Mouse (Mus musculus) heart, embryonic 13.5 days (tissue): ENCODE measurements at regions not wholly inside any gene's neighbourhood (a gene's known extent, or its start where the extent isn't known, plus 50 kb on each side); places are given as distances from the start of the nearest gene placed in this dataset.

Experiments
- ATAC-seq: fragments of 200-750 bp; cut with Nextera tagmentation; 2 replicates; pipeline ENCODE4 v1.8.0; 2017; ENCODE audit warnings: moderate TSS enrichment; ENCODE audit not compliant: insufficient number of reproducible peaks, low FRiP score, low TSS enrichment; ENCODE audit errors: extremely low read depth
- H3K27ac ChIP-seq: fragments of 300-500 bp; sonication (generic); replicated peaks from 2 replicates; pipeline ENCODE4 v1.5.1; 2015; ENCODE audit warnings: moderate library complexity, mild to moderate bottlenecking, inconsistent platforms
- H3K27me3 ChIP-seq: fragments of 300-500 bp; sonication (generic); replicated peaks from 2 replicates; pipeline ENCODE4 v1.6.1; 2015; ENCODE audit warnings: mild to moderate bottlenecking, inconsistent platforms
- H3K36me3 ChIP-seq: fragments of 300-500 bp; sonication (generic); 2 replicates; pipeline ENCODE4 v1.6.1; 2015; ENCODE audit warnings: mild to moderate bottlenecking, inconsistent platforms
- H3K4me1 ChIP-seq: fragments of 300-500 bp; sonication (generic); 2 replicates; pipeline ENCODE4 v1.6.1; 2015; ENCODE audit warnings: inconsistent platforms
- H3K4me2 ChIP-seq: fragments of 300-500 bp; sonication (generic); 2 replicates; pipeline ENCODE4 v1.6.1; 2015; ENCODE audit warnings: inconsistent platforms, mild to moderate bottlenecking, moderate library complexity
- H3K4me3 ChIP-seq: fragments of 300-500 bp; sonication (generic); 2 replicates; pipeline ENCODE4 v1.5.1; 2015; ENCODE audit warnings: moderate library complexity, mild to moderate bottlenecking, inconsistent platforms
- H3K9ac ChIP-seq: fragments of 300-500 bp; sonication (generic); 2 replicates; pipeline ENCODE4 v1.6.1; 2015; ENCODE audit warnings: inconsistent platforms, mild to moderate bottlenecking, moderate library complexity
- H3K9me3 ChIP-seq: fragments of 300-500 bp; sonication (generic); 2 replicates; pipeline ENCODE4 v1.6.1; 2016; ENCODE audit warnings: inconsistent platforms
- WGBS: fragments of 180-500 bp; shearing (Covaris S2); methylation state at CpG from one replicate; pipeline ENCODE4 v1.1.7; 2015; ENCODE audit warnings: mixed read lengths; 5-methylcytosine and 5-hydroxymethylcytosine counted together

- WGBS, result 70% methylated on average over 7 of the region's 7 CpGs
Measured at GRCm38 (mm10) chr5:51922494-51922893, 267.8 kb downstream of the Dhx15 start.

GRCm38 (mm10) chr5:51917812-51918448, 272.4 kb downstream of the Dhx15 start:
- Histone ChIP-seq H3K36me3 (no peaks in the 10 kb centered on the region), H3K27ac (peak overlapping the region; percentile 84), H3K27me3 (no peaks in the 10 kb centered on the region), H3K9me3 (no peaks in the 10 kb centered on the region), H3K4me2 (peak overlapping the region; percentile 27), H3K9ac (no peak overlapping the region), H3K4me1 (peaks cover 22% of the 10 kb centered on the region), H3K4me3 (no peak overlapping the region)
- no peak; the same call in 1 of the 2 replicates for ATAC-seq
- WGBS, result 9% methylated on average over 4 of the region's 4 CpGs

More at GRCm38 (mm10) chr5:51922494-51922893, 267.8 kb downstream of the Dhx15 start:
- H3K27ac ChIP-seq, result no peak overlapping the region
- H3K9me3 ChIP-seq, result no peaks in the 10 kb centered on the region
- H3K4me2 ChIP-seq, result 0 out of 2 replicates have a peak overlapping the region, but pooled peaks have one; percentile 22
- no peak for ATAC-seq
- H3K9ac ChIP-seq, result 0 out of 2 replicates have a peak overlapping the region, but pooled peaks have one; percentile 19
- no peaks in the 10 kb centered on the region for H3K27me3 ChIP-seq
- no peak overlapping the region for H3K4me3 ChIP-seq
- no peaks in the 10 kb centered on the region for H3K36me3 ChIP-seq
- peaks cover 25% of the 10 kb centered on the region for H3K4me1 ChIP-seq

DNA sequence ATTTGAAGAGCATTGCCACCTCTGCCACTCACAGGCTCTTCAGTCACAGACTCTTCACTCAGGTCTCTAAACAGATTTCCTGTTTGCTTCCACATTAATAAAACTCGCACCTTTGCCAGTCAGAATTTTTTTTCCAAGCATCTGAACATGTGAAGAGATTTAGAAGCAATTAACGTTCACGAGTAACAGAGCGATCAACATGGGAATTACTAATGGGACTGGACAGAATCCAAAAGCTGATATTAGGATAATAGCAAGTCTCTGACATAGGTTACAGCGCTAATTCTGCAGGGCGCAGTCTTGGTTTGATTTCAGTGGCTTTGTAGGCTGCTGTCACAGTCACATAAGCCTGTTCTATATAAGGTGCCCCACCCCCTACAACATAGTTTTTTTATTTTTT, 275.6 kb downstream of the Dhx15 start:
- H3K4me1 ChIP-seq, result peaks cover 18% of the 10 kb centered on the region
- WGBS, result 74% methylated on average over 6 of the region's 6 CpGs
- H3K9me3 ChIP-seq, result no peaks in the 10 kb centered on the region
- no peak overlapping the region for H3K4me3 ChIP-seq
- no peak overlapping the region for H3K4me2 ChIP-seq
- H3K27me3 ChIP-seq, result no peaks in the 10 kb centered on the region
- no peaks in the 10 kb centered on the region for H3K36me3 ChIP-seq
- no peak overlapping the region for H3K9ac ChIP-seq
- H3K27ac ChIP-seq, result no peak overlapping the region
- no peak for ATAC-seq

DNA sequence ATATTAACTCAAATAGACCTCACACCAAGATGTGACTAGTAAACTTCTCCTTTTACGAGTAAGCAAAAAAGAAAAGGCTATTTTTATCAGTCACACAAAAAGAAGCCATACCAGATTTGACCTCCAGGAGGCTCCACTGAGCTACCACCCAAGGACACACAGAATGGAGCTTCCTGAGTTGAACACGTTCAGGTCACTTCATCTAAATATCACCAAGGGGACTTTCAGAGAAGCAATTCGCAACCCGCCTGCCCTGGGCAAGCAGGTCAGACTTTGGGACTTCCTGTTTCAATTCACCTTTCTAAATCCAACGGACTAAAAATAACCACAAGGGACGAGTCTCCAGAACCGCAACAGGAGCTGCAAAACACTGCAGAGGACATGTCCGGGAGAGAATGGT, 281.5 kb downstream of the Dhx15 start:
- H3K27me3 ChIP-seq, result no peaks in the 10 kb centered on the region
- WGBS, result 46% methylated on average over 8 of the region's 8 CpGs
- no peak overlapping the region for H3K4me3 ChIP-seq

GRCm38 (mm10) chr5:51906315-51907109, 283.8 kb downstream of the Dhx15 start:
- H3K4me3 ChIP-seq, result no peak overlapping the region
- peaks cover 31% of the 10 kb centered on the region for H3K4me1 ChIP-seq
- no peaks in the 10 kb centered on the region for H3K9me3 ChIP-seq
- H3K27me3 ChIP-seq, result no peaks in the 10 kb centered on the region
- H3K36me3 ChIP-seq, result no peaks in the 10 kb centered on the region
- H3K9ac ChIP-seq, result no peak overlapping the region
- H3K4me2 ChIP-seq, result no peak overlapping the region
- no peak overlapping the region for H3K27ac ChIP-seq
- ATAC-seq, result no peak
- WGBS, result 61% methylated on average over 9 of the region's 9 CpGs

More for the DNA sequence above, 281.5 kb downstream of the Dhx15 start:
- Histone ChIP-seq H3K27ac (0 out of 2 replicates have a peak overlapping the region, but pooled peaks have one; percentile 9), H3K9ac (no peak overlapping the region), H3K9me3 (no peaks in the 10 kb centered on the region), H3K4me1 (peaks cover 19% of the 10 kb centered on the region), H3K36me3 (no peaks in the 10 kb centered on the region), H3K4me2 (peak overlapping the region; percentile 13; the same call in 1 of the 2 replicates)
- ATAC-seq, result no peak

GRCm38 (mm10) chr5:51894159-51894558, 296.2 kb downstream of the Dhx15 start:
- Histone ChIP-seq H3K27me3 (no peaks in the 10 kb centered on the region), H3K36me3 (no peaks in the 10 kb centered on the region), H3K4me2 (no peak overlapping the region), H3K9me3 (no peaks in the 10 kb centered on the region), H3K4me3 (no peak overlapping the region), H3K27ac (no peak overlapping the region), H3K9ac (no peak overlapping the region), H3K4me1 (peaks cover 23% of the 10 kb centered on the region)
- no peak for ATAC-seq
- WGBS, result 66% methylated on average over 8 of the region's 8 CpGs

GRCm38 (mm10) chr5:51891341-51891740, 299.0 kb downstream of the Dhx15 start:
- no peaks in the 10 kb centered on the region for H3K36me3 ChIP-seq
- H3K9ac ChIP-seq, result no peak overlapping the region
- H3K27me3 ChIP-seq, result no peaks in the 10 kb centered on the region
- H3K27ac ChIP-seq, result no peak overlapping the region
- H3K4me3 ChIP-seq, result no peak overlapping the region
- no peaks in the 10 kb centered on the region for H3K9me3 ChIP-seq
- 76% methylated on average over 4 of the region's 4 CpGs for WGBS
- ATAC-seq, result no peak
- peaks cover 5% of the 10 kb centered on the region; the same call in 1 of the 2 replicates for H3K4me1 ChIP-seq
- H3K4me2 ChIP-seq, result no peak overlapping the region

GRCm38 (mm10) chr5:51888404-51888803, 301.9 kb downstream of the Dhx15 start:
- no peaks in the 10 kb centered on the region for H3K27me3 ChIP-seq
- H3K4me2 ChIP-seq, result no peak overlapping the region
- ATAC-seq, result no peak
- H3K9me3 ChIP-seq, result no peaks in the 10 kb centered on the region
- no peak overlapping the region for H3K4me3 ChIP-seq
- no peak overlapping the region for H3K27ac ChIP-seq
- no peaks in the 10 kb centered on the region for H3K36me3 ChIP-seq
- no peaks in the 10 kb centered on the region for H3K4me1 ChIP-seq
- 68% methylated on average over 7 of the region's 7 CpGs for WGBS
- no peak overlapping the region for H3K9ac ChIP-seq

DNA sequence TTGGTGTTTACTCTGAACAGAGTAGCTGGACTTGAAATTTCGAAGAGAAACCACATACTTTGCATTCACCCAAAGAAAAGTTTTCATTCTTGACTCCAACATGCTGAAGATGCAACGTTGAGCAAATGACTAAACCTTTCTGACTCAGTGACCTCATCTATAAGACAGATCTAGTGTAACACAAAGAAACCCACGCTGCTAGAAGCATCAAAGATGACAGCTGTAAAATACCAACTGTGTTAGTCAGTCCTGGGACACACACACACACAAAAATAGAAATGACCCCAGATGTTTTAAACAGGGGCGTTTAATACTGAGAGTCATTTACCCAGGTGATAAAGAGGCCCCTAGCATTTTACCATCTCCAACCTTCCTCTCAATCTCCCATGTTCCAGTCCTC, 307.7 kb downstream of the Dhx15 start:
- no peak overlapping the region for H3K4me3 ChIP-seq
- H3K27ac ChIP-seq, result no peak overlapping the region
- no peaks in the 10 kb centered on the region for H3K36me3 ChIP-seq
- no peaks in the 10 kb centered on the region for H3K4me1 ChIP-seq
- H3K4me2 ChIP-seq, result no peak overlapping the region
- 52% methylated on average over 4 of the region's 4 CpGs for WGBS
- H3K27me3 ChIP-seq, result no peaks in the 10 kb centered on the region
- H3K9me3 ChIP-seq, result no peaks in the 10 kb centered on the region
- no peak for ATAC-seq
- no peak overlapping the region for H3K9ac ChIP-seq

DNA sequence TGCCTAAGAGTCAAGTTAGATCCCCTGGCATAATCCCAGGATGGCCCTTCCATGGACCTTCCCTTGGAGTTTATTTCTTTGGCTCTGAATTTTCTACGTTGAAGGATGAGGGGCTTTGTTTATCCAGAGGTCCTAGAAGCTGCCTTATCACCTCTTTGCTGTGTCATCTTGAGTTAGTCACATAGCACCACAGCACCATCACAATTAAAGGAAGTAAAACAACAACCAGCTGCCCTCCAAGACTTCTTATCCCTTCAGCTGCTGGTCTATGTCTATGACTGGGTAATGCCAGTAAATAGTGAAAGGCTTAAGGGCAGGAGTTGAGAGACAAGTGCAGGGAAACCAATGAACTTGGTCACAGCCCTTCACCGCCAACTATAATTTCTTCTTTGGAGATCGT, 308.1 kb downstream of the Dhx15 start:
- Histone ChIP-seq H3K27ac (no peak overlapping the region), H3K4me2 (no peak overlapping the region), H3K9me3 (no peaks in the 10 kb centered on the region), H3K36me3 (no peaks in the 10 kb centered on the region), H3K9ac (no peak overlapping the region), H3K4me3 (no peak overlapping the region), H3K4me1 (no peaks in the 10 kb centered on the region), H3K27me3 (no peaks in the 10 kb centered on the region)
- ATAC-seq, result no peak
- WGBS, result 64% methylated on average over 3 of the region's 3 CpGs

GRCm38 (mm10) chr5:51876846-51877245, 309.3 kb upstream of the Ppargc1a start:
- 78% methylated on average over 2 of the region's 2 CpGs for WGBS
- Histone ChIP-seq H3K9ac (no peak overlapping the region), H3K9me3 (no peaks in the 10 kb centered on the region), H3K4me1 (no peaks in the 10 kb centered on the region), H3K36me3 (no peaks in the 10 kb centered on the region), H3K27me3 (no peaks in the 10 kb centered on the region), H3K27ac (no peak overlapping the region), H3K4me2 (no peak overlapping the region), H3K4me3 (no peak overlapping the region)
- no peak for ATAC-seq
